Mouse (Mus musculus): ENCODE results near the gene Ttc9. TPM values are rescaled to one million over a fixed set of nuclear protein-coding genes. Genes with fewer than 3 reads are reported as not detected.

Ttc9 gene
- polyA plus RNA-seq, 1 experiment from 2014 or later: 0.77 TPM

- no peak overlapping the region for H3K4me2 ChIP-seq
- 61% methylated on average over 4 of the region's 4 CpGs for WGBS (ENCODE audit: insufficient replicate concordance)
These were observed 7.7 kb upstream of the Ttc9 start for GRCm38 (mm10) chr12:81623377-81623776.

GRCm38 (mm10) chr12:81626226-81626861, 4.7 kb upstream of the Ttc9 start:
- Histone ChIP-seq H3K4me2 (no peak overlapping the region), H3K36me3 (ENCODE audit: control insufficient read depth, insufficient read depth, low read length) (no peaks in the 10 kb centered on the region), H3K9me3 (replicated peaks; ENCODE audit: control insufficient read depth, low read length) (no peaks in the 10 kb centered on the region), H3K27me3 (ENCODE audit: control insufficient read depth, insufficient read depth, low read length) (peaks cover 39% of the 10 kb centered on the region), H3K4me3 (ENCODE audit: low read depth, low read length) (no peak overlapping the region), H3K9ac (ENCODE audit: low read depth, low read length) (no peak overlapping the region), H3K27ac (ENCODE audit: low read depth, low read length) (no peak overlapping the region), H3K4me1 (ENCODE audit: control insufficient read depth, insufficient read depth, low read length) (0 out of 2 replicates have a peak, but pooled peaks cover 3% of the 10 kb centered on the region)
- 71% methylated on average over 12 of the region's 12 CpGs for WGBS (ENCODE audit: insufficient replicate concordance)
- ATAC-seq (replicated peaks; ENCODE audit: insufficient number of reproducible peaks, low FRiP score, low TSS enrichment): no peak

More at GRCm38 (mm10) chr12:81623377-81623776, 7.7 kb upstream of the Ttc9 start:
- no peak overlapping the region for H3K27ac ChIP-seq (ENCODE audit: low read depth, low read length)
- no peak overlapping the region for H3K9ac ChIP-seq (ENCODE audit: low read depth, low read length)
- H3K36me3 ChIP-seq (ENCODE audit: control insufficient read depth, insufficient read depth, low read length): no peaks in the 10 kb centered on the region
- no peaks in the 10 kb centered on the region for H3K9me3 ChIP-seq (replicated peaks; ENCODE audit: control insufficient read depth, low read length)
- H3K4me3 ChIP-seq (ENCODE audit: low read depth, low read length): no peak overlapping the region
- peaks cover 13% of the 10 kb centered on the region for H3K27me3 ChIP-seq (ENCODE audit: control insufficient read depth, insufficient read depth, low read length)
- H3K4me1 ChIP-seq (ENCODE audit: control insufficient read depth, insufficient read depth, low read length): no peaks in the 10 kb centered on the region
- ATAC-seq (replicated peaks; ENCODE audit: insufficient number of reproducible peaks, low FRiP score, low TSS enrichment): no peak

GRCm38 (mm10) chr12:81627426-81627825, 3.6 kb upstream of the Ttc9 start:
- no peak for ATAC-seq (replicated peaks; ENCODE audit: insufficient number of reproducible peaks, low FRiP score, low TSS enrichment)
- H3K36me3 ChIP-seq (ENCODE audit: control insufficient read depth, insufficient read depth, low read length): no peaks in the 10 kb centered on the region
- no peak overlapping the region for H3K27ac ChIP-seq (ENCODE audit: low read depth, low read length)
- H3K4me2 ChIP-seq: no peak overlapping the region
- no peaks in the 10 kb centered on the region for H3K9me3 ChIP-seq (replicated peaks; ENCODE audit: control insufficient read depth, low read length)
- 75% methylated on average over 6 of the region's 6 CpGs for WGBS (ENCODE audit: insufficient replicate concordance)
- H3K27me3 ChIP-seq (ENCODE audit: control insufficient read depth, insufficient read depth, low read length): peaks cover 46% of the 10 kb centered on the region
- H3K4me3 ChIP-seq (ENCODE audit: low read depth, low read length): no peak overlapping the region
- 0 out of 2 replicates have a peak, but pooled peaks cover 3% of the 10 kb centered on the region for H3K4me1 ChIP-seq (ENCODE audit: control insufficient read depth, insufficient read depth, low read length)
- H3K9ac ChIP-seq (ENCODE audit: low read depth, low read length): no peak overlapping the region

- WGBS (ENCODE audit: insufficient replicate concordance): 74% methylated on average over 4 of the region's 4 CpGs
- no peak overlapping the region for H3K9ac ChIP-seq (ENCODE audit: low read depth, low read length)
- ATAC-seq (replicated peaks; ENCODE audit: insufficient number of reproducible peaks, low FRiP score, low TSS enrichment): no peak
These were observed 3.0 kb upstream of the Ttc9 start for GRCm38 (mm10) chr12:81628091-81628490.

GRCm38 (mm10) chr12:81630520-81630914, 532 bp upstream of the Ttc9 start:
- 0 out of 2 replicates have a peak, but pooled peaks cover 3% of the 10 kb centered on the region for H3K4me1 ChIP-seq (ENCODE audit: control insufficient read depth, insufficient read depth, low read length)
- H3K27ac ChIP-seq (ENCODE audit: low read depth, low read length): no peak overlapping the region
- H3K36me3 ChIP-seq (ENCODE audit: control insufficient read depth, insufficient read depth, low read length): no peaks in the 10 kb centered on the region
- H3K4me2 ChIP-seq: peak overlapping the region; percentile 82
- WGBS (ENCODE audit: insufficient replicate concordance): 1% methylated on average over 16 of the region's 16 CpGs
- peak overlapping the region; percentile 54 for H3K4me3 ChIP-seq (ENCODE audit: low read depth, low read length)
- ATAC-seq (replicated peaks; ENCODE audit: insufficient number of reproducible peaks, low FRiP score, low TSS enrichment): no peak
- peaks cover 56% of the 10 kb centered on the region for H3K27me3 ChIP-seq (ENCODE audit: control insufficient read depth, insufficient read depth, low read length)
- no peaks in the 10 kb centered on the region for H3K9me3 ChIP-seq (replicated peaks; ENCODE audit: control insufficient read depth, low read length)
- H3K9ac ChIP-seq (ENCODE audit: low read depth, low read length): no peak overlapping the region

More at GRCm38 (mm10) chr12:81628091-81628490, 3.0 kb upstream of the Ttc9 start:
- Histone ChIP-seq H3K36me3 (ENCODE audit: control insufficient read depth, insufficient read depth, low read length) (no peaks in the 10 kb centered on the region), H3K9me3 (replicated peaks; ENCODE audit: control insufficient read depth, low read length) (no peaks in the 10 kb centered on the region), H3K4me3 (ENCODE audit: low read depth, low read length) (no peak overlapping the region), H3K27me3 (ENCODE audit: control insufficient read depth, insufficient read depth, low read length) (peaks cover 52% of the 10 kb centered on the region), H3K27ac (ENCODE audit: low read depth, low read length) (no peak overlapping the region), H3K4me2 (no peak overlapping the region), H3K4me1 (ENCODE audit: control insufficient read depth, insufficient read depth, low read length) (0 out of 2 replicates have a peak, but pooled peaks cover 3% of the 10 kb centered on the region)

GRCm38 (mm10) chr12:81631661-81632401, 782 bp downstream of the Ttc9 start:
- no peaks in the 10 kb centered on the region for H3K36me3 ChIP-seq (ENCODE audit: control insufficient read depth, insufficient read depth, low read length)
- H3K4me2 ChIP-seq: peak overlapping the region; percentile 82
- H3K4me3 ChIP-seq (ENCODE audit: low read depth, low read length): peak overlapping the region; percentile 54
- 0 out of 2 replicates have a peak, but pooled peaks cover 3% of the 10 kb centered on the region for H3K4me1 ChIP-seq (ENCODE audit: control insufficient read depth, insufficient read depth, low read length)
- peaks cover 49% of the 10 kb centered on the region for H3K27me3 ChIP-seq (ENCODE audit: control insufficient read depth, insufficient read depth, low read length)
- WGBS (ENCODE audit: insufficient replicate concordance): 3% methylated on average over 31 of the region's 31 CpGs
- no peak overlapping the region for H3K27ac ChIP-seq (ENCODE audit: low read depth, low read length)
- peak overlapping the region; percentile 69 for H3K9ac ChIP-seq (ENCODE audit: low read depth, low read length)
- no peak for ATAC-seq (replicated peaks; ENCODE audit: insufficient number of reproducible peaks, low FRiP score, low TSS enrichment)
- no peaks in the 10 kb centered on the region for H3K9me3 ChIP-seq (replicated peaks; ENCODE audit: control insufficient read depth, low read length)

- ATAC-seq (replicated peaks; ENCODE audit: insufficient number of reproducible peaks, low FRiP score, low TSS enrichment): no peak
- Histone ChIP-seq H3K9me3 (replicated peaks; ENCODE audit: control insufficient read depth, low read length) (no peaks in the 10 kb centered on the region), H3K4me1 (ENCODE audit: control insufficient read depth, insufficient read depth, low read length) (0 out of 2 replicates have a peak, but pooled peaks cover 3% of the 10 kb centered on the region), H3K27ac (ENCODE audit: low read depth, low read length) (no peak overlapping the region), H3K27me3 (ENCODE audit: control insufficient read depth, insufficient read depth, low read length) (peaks cover 45% of the 10 kb centered on the region), H3K4me3 (ENCODE audit: low read depth, low read length) (no peak overlapping the region), H3K36me3 (ENCODE audit: control insufficient read depth, insufficient read depth, low read length) (no peaks in the 10 kb centered on the region), H3K4me2 (no peak overlapping the region), H3K9ac (ENCODE audit: low read depth, low read length) (no peak overlapping the region)
- 68% methylated on average over 2 of the region's 2 CpGs for WGBS (ENCODE audit: insufficient replicate concordance)
These were observed 2.2 kb downstream of the Ttc9 start for GRCm38 (mm10) chr12:81633246-81633645.

GRCm38 (mm10) chr12:81640656-81641055, 9.6 kb downstream of the Ttc9 start:
- Histone ChIP-seq H3K9me3 (replicated peaks; ENCODE audit: control insufficient read depth, low read length) (no peaks in the 10 kb centered on the region), H3K27me3 (ENCODE audit: control insufficient read depth, insufficient read depth, low read length) (no peaks in the 10 kb centered on the region), H3K4me3 (ENCODE audit: low read depth, low read length) (no peak overlapping the region), H3K4me1 (ENCODE audit: control insufficient read depth, insufficient read depth, low read length) (no peaks in the 10 kb centered on the region), H3K27ac (ENCODE audit: low read depth, low read length) (no peak overlapping the region), H3K36me3 (ENCODE audit: control insufficient read depth, insufficient read depth, low read length) (no peaks in the 10 kb centered on the region), H3K9ac (ENCODE audit: low read depth, low read length) (no peak overlapping the region), H3K4me2 (no peak overlapping the region)
- WGBS (ENCODE audit: insufficient replicate concordance): 60% methylated on average over 5 of the region's 5 CpGs
- ATAC-seq (replicated peaks; ENCODE audit: insufficient number of reproducible peaks, low FRiP score, low TSS enrichment): no peak
